ENCODE assay signal across 19 mouse cellular contexts in the genomic region with DNA sequence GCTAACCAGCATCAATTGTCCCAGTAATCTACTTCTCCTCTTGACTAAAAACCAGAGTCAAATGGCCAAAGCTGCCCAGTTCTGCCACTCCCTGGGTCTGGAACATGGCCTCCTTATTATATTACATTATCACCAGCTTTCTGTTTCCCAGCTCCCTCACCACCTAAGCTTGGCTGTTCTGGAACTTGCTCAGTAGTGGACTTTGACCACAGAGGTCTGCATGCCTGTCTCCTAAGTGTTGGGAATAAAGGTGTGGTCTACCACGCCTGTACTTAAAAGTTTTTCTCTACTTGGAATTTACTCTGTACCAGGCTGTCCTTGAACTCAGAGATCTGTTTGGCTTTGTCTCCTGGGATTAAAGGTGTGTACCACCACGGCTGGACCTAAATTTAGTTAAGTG.
DNase-seq lines count a peak whose midpoint lies in the region; ATAC-seq and TF ChIP-seq lines count a peak whose summit lies in the region.
"Had no signal": no experiment of that assay in that cellular context is flagged by ENCODE, and none has a peak within 500 bp of the region (broad histone marks: within the 10 kb centered on the region; RNA-seq: fewer than 3 reads in every experiment).

No protein-coding gene starts in this region.

- no peaks in the 10 kb centered on the region for H3K36me3 ChIP-seq in intestine, embryonic 15.5 days
- H3K36me3 ChIP-seq in intestine, postnatal 0 days (ENCODE audit: control insufficient read depth, insufficient read depth), result no peaks in the 10 kb centered on the region
- H3K36me3 ChIP-seq in stomach, postnatal 0 days (ENCODE audit: control insufficient read depth, insufficient read depth, low read length), result no peaks in the 10 kb centered on the region
- H3K36me3 ChIP-seq in forebrain, embryonic 16.5 days (ENCODE audit: control insufficient read depth, insufficient read depth), result no peaks in the 10 kb centered on the region
- H3K36me3 ChIP-seq: embryonic facial prominence, embryonic 10.5 days; embryonic facial prominence, embryonic 12.5 days; forebrain, embryonic 15.5 days had no signal

- H3K27me3 ChIP-seq in intestine, embryonic 15.5 days (replicated peaks), result no peaks in the 10 kb centered on the region
- no peaks in the 10 kb centered on the region for H3K27me3 ChIP-seq in intestine, postnatal 0 days (replicated peaks; ENCODE audit: control insufficient read depth, insufficient read depth, low read length)
- no peaks in the 10 kb centered on the region for H3K27me3 ChIP-seq in stomach, postnatal 0 days (ENCODE audit: control insufficient read depth, insufficient read depth, low read length)
- H3K27me3 ChIP-seq in forebrain, embryonic 16.5 days (replicated peaks; ENCODE audit: control insufficient read depth, insufficient read depth, low read length), result no peaks in the 10 kb centered on the region
- H3K27me3 ChIP-seq: embryonic facial prominence, embryonic 12.5 days; forebrain, embryonic 13.5 days; forebrain, embryonic 15.5 days had no signal

- no peak for TF ChIP-seq EP300 in stomach, postnatal 0 days (optimal IDR thresholded peaks at IDR 0.05)

- intact Hi-C loops in heart, postnatal 25 days (cut with DNase I), result no loop called here

- DNase-seq in stomach, postnatal 0 days (ENCODE audit: low spot score), result no peak
- DNase-seq in heart, postnatal 25 days (ENCODE audit: low spot score), result no peak
- no peak for DNase-seq in heart, adult 8-10 months (ENCODE audit: low spot score)
- DNase-seq: adrenal gland, adult 8-10 months; adrenal gland, postnatal 14 days; adrenal gland, postnatal 36 days; cerebellum, adult 11-12 months; cerebellum, adult 2 months; cerebellum, adult 9-10 months; cerebellum, postnatal 10 days; cerebellum, postnatal 25 days had no signal

- H3K27ac ChIP-seq in intestine, embryonic 15.5 days, result no peak overlapping the region
- H3K27ac ChIP-seq in intestine, postnatal 0 days (ENCODE audit: low read depth, low read length), result no peak overlapping the region
- no peak overlapping the region for H3K27ac ChIP-seq in stomach, postnatal 0 days (replicated peaks)
- no peak overlapping the region for H3K27ac ChIP-seq in forebrain, embryonic 16.5 days (ENCODE audit: low read length)
- H3K27ac ChIP-seq: embryonic facial prominence, embryonic 10.5 days; embryonic facial prominence, embryonic 12.5 days; forebrain, embryonic 13.5 days; forebrain, embryonic 15.5 days had no signal

- H3K9ac ChIP-seq in intestine, embryonic 15.5 days, result no peak overlapping the region
- no peak overlapping the region for H3K9ac ChIP-seq in intestine, postnatal 0 days (ENCODE audit: low read depth, low read length)
- H3K9ac ChIP-seq in stomach, postnatal 0 days (ENCODE audit: low read length), result no peak overlapping the region
- no peak overlapping the region for H3K9ac ChIP-seq in forebrain, embryonic 16.5 days (replicated peaks; ENCODE audit: low read depth, low read length)
- H3K9ac ChIP-seq: embryonic facial prominence, embryonic 12.5 days; forebrain, embryonic 13.5 days; forebrain, embryonic 15.5 days had no signal

- peak; percentile 81 for ATAC-seq in intestine, embryonic 15.5 days
- ATAC-seq in intestine, postnatal 0 days, result peak; percentile 72
- ATAC-seq in stomach, postnatal 0 days (ENCODE audit: low FRiP score, low TSS enrichment), result peak; percentile 76; the same call in 1 of the 2 replicates
- ATAC-seq in forebrain, embryonic 16.5 days, result no peak
- ATAC-seq: activated CD4-positive, CD25-positive, alpha-beta regulatory T cell, adult 4 months; forebrain, embryonic 13.5 days; forebrain, embryonic 15.5 days had no signal

- no peaks in the 10 kb centered on the region for H3K9me3 ChIP-seq in intestine, embryonic 15.5 days
- no peaks in the 10 kb centered on the region for H3K9me3 ChIP-seq in intestine, postnatal 0 days (ENCODE audit: control insufficient read depth)
- no peaks in the 10 kb centered on the region for H3K9me3 ChIP-seq in stomach, postnatal 0 days (ENCODE audit: control insufficient read depth, low read length)
- H3K9me3 ChIP-seq in forebrain, embryonic 16.5 days (ENCODE audit: control insufficient read depth, low read length), result no peaks in the 10 kb centered on the region
- H3K9me3 ChIP-seq: embryonic facial prominence, embryonic 10.5 days; embryonic facial prominence, embryonic 12.5 days; forebrain, embryonic 13.5 days; forebrain, embryonic 15.5 days had no signal

- H3K4me3 ChIP-seq in intestine, embryonic 15.5 days (replicated peaks), result no peak overlapping the region
- H3K4me3 ChIP-seq in intestine, postnatal 0 days (ENCODE audit: low read depth, low read length), result no peak overlapping the region
- H3K4me3 ChIP-seq in stomach, postnatal 0 days (ENCODE audit: low read depth, low read length), result no peak overlapping the region
- no peak overlapping the region for H3K4me3 ChIP-seq in forebrain, embryonic 16.5 days (replicated peaks; ENCODE audit: low read length)
- H3K4me3 ChIP-seq: embryonic facial prominence, embryonic 10.5 days; embryonic facial prominence, embryonic 12.5 days; forebrain, embryonic 13.5 days; forebrain, embryonic 15.5 days had no signal

- WGBS in intestine, embryonic 15.5 days, result 69% methylated on average over 2 of the region's 2 CpGs
- 46% methylated on average over 2 of the region's 2 CpGs for WGBS in intestine, postnatal 0 days
- 72% methylated on average over 2 of the region's 2 CpGs for WGBS in stomach, postnatal 0 days
- WGBS in forebrain, embryonic 16.5 days, result 85% methylated on average over 2 of the region's 2 CpGs

- no peak overlapping the region for H3K4me2 ChIP-seq in intestine, embryonic 15.5 days (replicated peaks)
- no peak overlapping the region for H3K4me2 ChIP-seq in intestine, postnatal 0 days (replicated peaks; ENCODE audit: low read depth)
- H3K4me2 ChIP-seq in stomach, postnatal 0 days (replicated peaks; ENCODE audit: low read depth), result no peak overlapping the region
- H3K4me2 ChIP-seq in forebrain, embryonic 16.5 days (ENCODE audit: low read length), result no peak overlapping the region
- H3K4me2 ChIP-seq: embryonic facial prominence, embryonic 12.5 days; forebrain, embryonic 13.5 days; forebrain, embryonic 15.5 days had no signal

- no peaks in the 10 kb centered on the region for H3K4me1 ChIP-seq in intestine, embryonic 15.5 days (replicated peaks)
- H3K4me1 ChIP-seq in intestine, postnatal 0 days (replicated peaks; ENCODE audit: control insufficient read depth, insufficient read depth, low read length), result no peaks in the 10 kb centered on the region
- no peaks in the 10 kb centered on the region for H3K4me1 ChIP-seq in stomach, postnatal 0 days (replicated peaks; ENCODE audit: control insufficient read depth, insufficient read depth)
- peaks cover 4% of the 10 kb centered on the region; the same call in 1 of the 2 replicates for H3K4me1 ChIP-seq in forebrain, embryonic 16.5 days (replicated peaks; ENCODE audit: control insufficient read depth, insufficient read depth, low read length)
- H3K4me1 ChIP-seq: embryonic facial prominence, embryonic 10.5 days; embryonic facial prominence, embryonic 12.5 days; forebrain, embryonic 13.5 days; forebrain, embryonic 15.5 days had no signal

- TF ChIP-seq CTCF in intestine, postnatal 0 days (IDR thresholded peaks at IDR 0.05; ENCODE audit: low read depth), result no peak
- TF ChIP-seq CTCF in stomach, postnatal 0 days (IDR thresholded peaks at IDR 0.05; ENCODE audit: low read depth), result no peak
